Mouse (Mus musculus) kidney, adult 2 months (tissue): Measurements from ENCODE around the gene Spns1.

Source experiments
- CTCF ChIP-seq: fragments of 200-500 bp; conservative IDR thresholded peaks from 2 replicates; pipeline ENCODE4 v1.5.1; 2011; ENCODE audit warnings: low read depth, mild to moderate bottlenecking, control low read depth, low read length, moderate library complexity, mixed read lengths; ENCODE audit not compliant: insufficient read depth, insufficient read length
- POLR2A ChIP-seq: fragments of 200-500 bp; IDR thresholded peaks from one replicate; pipeline ENCODE4 v1.6.1; 2011; ENCODE audit warnings: low read depth, low read length, control low read depth

DNA sequence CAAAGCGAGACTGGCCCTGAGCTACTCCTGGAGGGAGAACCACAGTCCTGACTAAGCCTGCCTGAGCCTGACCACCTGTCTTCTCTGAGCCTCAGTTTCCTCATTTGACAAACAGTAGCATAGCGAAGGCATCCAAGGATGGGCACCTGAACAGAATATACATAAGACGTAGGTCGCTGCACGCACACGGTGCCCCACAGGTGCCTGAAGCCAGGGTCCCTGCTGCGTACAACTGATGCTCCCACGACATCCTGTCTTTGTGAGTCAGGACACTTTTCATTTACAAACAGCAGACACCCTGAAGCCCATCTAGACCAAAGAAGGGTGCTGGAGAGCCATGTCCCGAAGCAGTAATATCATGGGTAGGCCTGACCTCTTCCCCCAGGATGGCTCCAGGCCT, 18.8 kb downstream of the Spns1 start:
- TF ChIP-seq CTCF, result no peak
- TF ChIP-seq POLR2A, result no peak
